Mouse (Mus musculus) CH12.LX (cell line): ENCODE results near the gene Gm21750.

ENCODE experiments used
- CTCF ChIP-seq, 2 experiments: IDR thresholded peaks in 1 of 2; conservative IDR thresholded peaks in 1 of 2; 2 replicates each; pipeline ENCODE4 v1.5.1; 2011 to 2012; ENCODE audit warnings: low read depth in 2 of 2, low read length in 2 of 2, improper control_type of control experiment in 1 of 2, inconsistent platforms in 1 of 2, mild to moderate bottlenecking in 1 of 2, moderate library complexity in 1 of 2
- MAFK ChIP-seq: IDR thresholded peaks from 2 replicates; pipeline ENCODE4 v1.6.1; 2011; ENCODE audit warnings: low read length, improper control_type of control experiment; ENCODE audit not compliant: insufficient replicate concordance

GRCm38 (mm10) chr14:73687726-73688125 is 26.7 kb downstream of the Gm21750 start:
- no peak for TF ChIP-seq CTCF (conservative IDR thresholded peaks at IDR 0.05 in 1 of 2, IDR thresholded peaks at IDR 0.05 in 1 of 2; ENCODE audit: low read depth in 2 of 2, low read length in 2 of 2)
- no peak for TF ChIP-seq MAFK
